Mouse (Mus musculus) embryonic facial prominence, embryonic 14.5 days (tissue): ENCODE results near the gene Dctn2. TPM values are rescaled to one million over a fixed set of nuclear protein-coding genes. Genes with fewer than 3 reads are reported as not detected.

Source experiments
- ATAC-seq: fragments of 200-750 bp; cut with Nextera tagmentation; 2 replicates; pipeline ENCODE4 v1.8.0; 2017; ENCODE audit warnings: low read depth, moderate number of reproducible peaks, moderate TSS enrichment
- DNase-seq: peaks from one replicate; pipeline ENCODE4 v3.0.0-alpha.2; 2015; ENCODE audit warnings: low spot score
- H3K27ac ChIP-seq: fragments of 300-500 bp; sonication (generic); replicated peaks from 2 replicates; pipeline ENCODE4 v1.5.1; 2014; ENCODE audit warnings: low read depth, mild to moderate bottlenecking, low read length, moderate library complexity
- H3K27me3 ChIP-seq: fragments of 300-500 bp; sonication (generic); replicated peaks from 2 replicates; pipeline ENCODE4 v1.6.1; 2014; ENCODE audit warnings: low read length; ENCODE audit not compliant: control insufficient read depth, insufficient read depth
- H3K36me3 ChIP-seq: fragments of 300-500 bp; sonication (generic); 2 replicates; pipeline ENCODE4 v1.6.1; 2014; ENCODE audit warnings: low read length, mixed read lengths; ENCODE audit not compliant: control insufficient read depth, insufficient read depth
- H3K4me1 ChIP-seq: fragments of 300-500 bp; sonication (generic); 2 replicates; pipeline ENCODE4 v1.6.1; 2014; ENCODE audit warnings: antibody characterized with exemption, low read length; ENCODE audit not compliant: control insufficient read depth, insufficient read depth
- H3K4me2 ChIP-seq: fragments of 300-500 bp; sonication (generic); 2 replicates; pipeline ENCODE4 v1.6.1; 2014; ENCODE audit warnings: low read depth, mild to moderate bottlenecking, low read length, moderate library complexity, mixed read lengths
- H3K4me3 ChIP-seq: fragments of 300-500 bp; sonication (generic); 2 replicates; pipeline ENCODE4 v1.5.1; 2014; ENCODE audit warnings: low read depth, mild to moderate bottlenecking, low read length
- H3K9ac ChIP-seq: fragments of 300-500 bp; sonication (generic); 2 replicates; pipeline ENCODE4 v1.6.1; 2014; ENCODE audit warnings: low read depth, mild to moderate bottlenecking, low read length, moderate library complexity, mixed read lengths
- H3K9me3 ChIP-seq: fragments of 300-500 bp; sonication (generic); 2 replicates; pipeline ENCODE4 v1.6.1; 2016; ENCODE audit warnings: low read length; ENCODE audit not compliant: control insufficient read depth
- WGBS: fragments of 180-500 bp; shearing (Covaris S2); extraction: QIAGEN DNeasy Blood & Tissue Kit; methylation state at CpG from one replicate; pipeline ENCODE4 v1.1.7; 2014; 5-methylcytosine and 5-hydroxymethylcytosine counted together
- polyA plus RNA-seq: library from polyadenylated mRNA; unstranded; fragments of >200 nt; fragmentation: Nextera tagmentation; extraction: Ambion mirVana; gene quantifications from 2 replicates; pipeline ENCODE4 v1.2.1, GENCODE M21; 2014

Dctn2 gene
- polyA plus RNA-seq, 1 experiment from 2014 or later = 166 TPM

- 75% methylated on average over 7 of the region's 7 CpGs for WGBS
- no peak for ATAC-seq
Measured at GRCm38 (mm10) chr10:127330212-127330611, 64.0 kb downstream of the Dctn2 start.

More at GRCm38 (mm10) chr10:127330212-127330611, 64.0 kb downstream of the Dctn2 start:
- Histone ChIP-seq H3K4me1 (0 out of 2 replicates have a peak, but pooled peaks cover 9% of the 10 kb centered on the region), H3K27ac (no peak overlapping the region), H3K36me3 (peaks cover 41% of the 10 kb centered on the region), H3K4me2 (no peak overlapping the region), H3K9ac (no peak overlapping the region), H3K4me3 (no peak overlapping the region), H3K27me3 (peaks cover 38% of the 10 kb centered on the region), H3K9me3 (no peaks in the 10 kb centered on the region)
- DNase-seq = no peak

Other genes with a start within 250 kb of the Dctn2 start
- 61.0 and 61.3 TPM in 2 replicates for gene Tsfm, start 235.5 kb upstream of the Dctn2 start, polyA plus RNA-seq
- gene Mettl1, start 225.0 kb upstream of the Dctn2 start, polyA plus RNA-seq = 47.7 and 55.9 TPM in 2 replicates
- 0.84 and 1.0 TPM in 2 replicates for gene Eef1akmt3, start 224.9 kb upstream of the Dctn2 start, polyA plus RNA-seq
- 0.13 and 0.29 TPM in 2 replicates for gene Cyp27b1, start 218.1 kb upstream of the Dctn2 start, polyA plus RNA-seq
- 1.5 and 2.0 TPM in 2 replicates for gene March9, start 206.2 kb upstream of the Dctn2 start, polyA plus RNA-seq
- gene Cdk4, start 202.8 kb upstream of the Dctn2 start, polyA plus RNA-seq = 1,371 and 1,625 TPM in 2 replicates
- gene Tspan31, start 196.1 kb upstream of the Dctn2 start, polyA plus RNA-seq = 51.8 and 53.6 TPM in 2 replicates
- gene Agap2, start 191.1 kb upstream of the Dctn2 start, polyA plus RNA-seq = 0.45 and 0.72 TPM in 2 replicates
- gene Os9, start 145.2 kb upstream of the Dctn2 start, polyA plus RNA-seq = 59.3 and 62.9 TPM in 2 replicates
- gene B4galnt1, start 101.1 kb upstream of the Dctn2 start, polyA plus RNA-seq = 9.0 and 9.8 TPM in 2 replicates
- 0.86 and 1.7 TPM in 2 replicates for gene Slc26a10, start 85.7 kb upstream of the Dctn2 start, polyA plus RNA-seq
- gene Arhgef25, start 76.3 kb upstream of the Dctn2 start, polyA plus RNA-seq = 76.7 and 87.7 TPM in 2 replicates
- 112 and 120 TPM in 2 replicates for gene Dtx3, start 70.6 kb upstream of the Dctn2 start, polyA plus RNA-seq
- gene Pip4k2c, start 54.8 kb upstream of the Dctn2 start, polyA plus RNA-seq = 19.3 and 20.7 TPM in 2 replicates
- gene Kif5a, start 3.0 kb upstream of the Dctn2 start, polyA plus RNA-seq = 13.7 and 14.6 TPM in 2 replicates
- gene Mbd6, start 22.6 kb downstream of the Dctn2 start, polyA plus RNA-seq = 15.8 and 17.6 TPM in 2 replicates
- 106 and 108 TPM in 2 replicates for gene Mars, start 45.4 kb downstream of the Dctn2 start, polyA plus RNA-seq
- 3.7 and 4.4 TPM in 2 replicates for gene Arhgap9, start 55.6 kb downstream of the Dctn2 start, polyA plus RNA-seq
- 10.2 and 11.7 TPM in 2 replicates for gene Gli1, start 75.6 kb downstream of the Dctn2 start, polyA plus RNA-seq
- not detected in 2 replicates for gene Inhbe, start 88.0 kb downstream of the Dctn2 start, polyA plus RNA-seq
- not detected in 2 replicates for gene Inhbc, start 104.1 kb downstream of the Dctn2 start, polyA plus RNA-seq
- 27.8 and 29.8 TPM in 2 replicates for gene R3hdm2, start 114.0 kb downstream of the Dctn2 start, polyA plus RNA-seq
- gene Stac3, start 235.3 kb downstream of the Dctn2 start, polyA plus RNA-seq = 5.0 and 5.2 TPM in 2 replicates
- 57.7 and 91.9 TPM in 2 replicates for gene Ndufa4l2, start 248.6 kb downstream of the Dctn2 start, polyA plus RNA-seq